Mouse (Mus musculus): ENCODE results near the gene Fam57a. TPM values are rescaled to one million over a fixed set of nuclear protein-coding genes. Genes with fewer than 3 reads are reported as not detected.

Fam57a gene
- polyA plus RNA-seq, 1 experiment from 2014 or later, result 14.5 TPM

GRCm38 (mm10) chr11:76146187-76147010 is 33.1 kb upstream of the Fam57a start:
- no peak for DNase-seq (ENCODE audit: low spot score)

GRCm38 (mm10) chr11:76148055-76149008 is 31.1 kb upstream of the Fam57a start:
- 69% methylated on average over 8 of the region's 8 CpGs for WGBS
- no peaks in the 10 kb centered on the region for H3K27me3 ChIP-seq (ENCODE audit: insufficient read depth, low read length)
- H3K4me1 ChIP-seq (replicated peaks; ENCODE audit: insufficient read depth, low read length), result no peaks in the 10 kb centered on the region
- no peak overlapping the region for H3K4me3 ChIP-seq (replicated peaks; ENCODE audit: low read depth, low read length)
- H3K9me3 ChIP-seq (replicated peaks; ENCODE audit: low read length), result no peaks in the 10 kb centered on the region
- ATAC-seq (replicated peaks; ENCODE audit: low FRiP score, low read depth), result no peak
- TF ChIP-seq CTCF (IDR thresholded peaks at IDR 0.05; ENCODE audit: low read depth), result no peak
- H3K4me2 ChIP-seq (ENCODE audit: low read length), result no peak overlapping the region
- peak; percentile 35 for DNase-seq (ENCODE audit: low spot score)
- no peak overlapping the region for H3K27ac ChIP-seq
- no peaks in the 10 kb centered on the region for H3K36me3 ChIP-seq (ENCODE audit: insufficient read depth, low read length)
- H3K9ac ChIP-seq (ENCODE audit: low read depth, low read length), result no peak overlapping the region

More at GRCm38 (mm10) chr11:76146187-76147010, 33.1 kb upstream of the Fam57a start:
- H3K4me1 ChIP-seq (replicated peaks; ENCODE audit: insufficient read depth, low read length), result no peaks in the 10 kb centered on the region
- no peak for ATAC-seq (replicated peaks; ENCODE audit: low FRiP score, low read depth)
- H3K4me3 ChIP-seq (replicated peaks; ENCODE audit: low read depth, low read length), result no peak overlapping the region
- no peak overlapping the region for H3K9ac ChIP-seq (ENCODE audit: low read depth, low read length)
- no peaks in the 10 kb centered on the region for H3K27me3 ChIP-seq (ENCODE audit: insufficient read depth, low read length)
- H3K36me3 ChIP-seq (ENCODE audit: insufficient read depth, low read length), result no peaks in the 10 kb centered on the region
- 85% methylated on average over 8 of the region's 8 CpGs for WGBS
- no peak overlapping the region for H3K27ac ChIP-seq
- TF ChIP-seq CTCF (IDR thresholded peaks at IDR 0.05; ENCODE audit: low read depth), result no peak
- H3K4me2 ChIP-seq (ENCODE audit: low read length), result no peak overlapping the region
- H3K9me3 ChIP-seq (replicated peaks; ENCODE audit: low read length), result no peaks in the 10 kb centered on the region

- Histone ChIP-seq H3K4me1 (replicated peaks; ENCODE audit: insufficient read depth, low read length) (no peaks in the 10 kb centered on the region), H3K27ac (no peak overlapping the region), H3K4me3 (replicated peaks; ENCODE audit: low read depth, low read length) (no peak overlapping the region), H3K36me3 (ENCODE audit: insufficient read depth, low read length) (0 out of 2 replicates have a peak, but pooled peaks cover 8% of the 10 kb centered on the region), H3K9ac (ENCODE audit: low read depth, low read length) (no peak overlapping the region), H3K4me2 (ENCODE audit: low read length) (no peak overlapping the region), H3K9me3 (replicated peaks; ENCODE audit: low read length) (no peaks in the 10 kb centered on the region), H3K27me3 (ENCODE audit: insufficient read depth, low read length) (no peaks in the 10 kb centered on the region)
- 17% methylated on average over 4 of the region's 4 CpGs for WGBS
- ATAC-seq (replicated peaks; ENCODE audit: low FRiP score, low read depth) (no peak), DNase-seq (ENCODE audit: low spot score) (no peak)
- no peak for TF ChIP-seq CTCF (IDR thresholded peaks at IDR 0.05; ENCODE audit: low read depth)
These were observed 28.5 kb upstream of the Fam57a start for GRCm38 (mm10) chr11:76150980-76151379.

GRCm38 (mm10) chr11:76153236-76153951 is 26.1 kb upstream of the Fam57a start:
- Histone ChIP-seq H3K27ac (no peak overlapping the region), H3K27me3 (ENCODE audit: insufficient read depth, low read length) (no peaks in the 10 kb centered on the region), H3K4me3 (replicated peaks; ENCODE audit: low read depth, low read length) (no peak overlapping the region), H3K9me3 (replicated peaks; ENCODE audit: low read length) (no peaks in the 10 kb centered on the region), H3K4me1 (replicated peaks; ENCODE audit: insufficient read depth, low read length) (no peaks in the 10 kb centered on the region), H3K9ac (ENCODE audit: low read depth, low read length) (no peak overlapping the region), H3K4me2 (ENCODE audit: low read length) (no peak overlapping the region), H3K36me3 (ENCODE audit: insufficient read depth, low read length) (0 out of 2 replicates have a peak, but pooled peaks cover 8% of the 10 kb centered on the region)
- WGBS, result 86% methylated on average over 5 of the region's 5 CpGs
- no peak for TF ChIP-seq CTCF (IDR thresholded peaks at IDR 0.05; ENCODE audit: low read depth)
- DNase-seq (ENCODE audit: low spot score) (no peak), ATAC-seq (replicated peaks; ENCODE audit: low FRiP score, low read depth) (no peak)

GRCm38 (mm10) chr11:76154200-76154599 is 25.3 kb upstream of the Fam57a start:
- H3K4me2 ChIP-seq (ENCODE audit: low read length), result no peak overlapping the region
- no peak overlapping the region for H3K27ac ChIP-seq
- H3K27me3 ChIP-seq (ENCODE audit: insufficient read depth, low read length), result no peaks in the 10 kb centered on the region
- H3K9me3 ChIP-seq (replicated peaks; ENCODE audit: low read length), result no peaks in the 10 kb centered on the region
- no peak for TF ChIP-seq CTCF (IDR thresholded peaks at IDR 0.05; ENCODE audit: low read depth)
- H3K4me1 ChIP-seq (replicated peaks; ENCODE audit: insufficient read depth, low read length), result no peaks in the 10 kb centered on the region
- ATAC-seq (replicated peaks; ENCODE audit: low FRiP score, low read depth), result no peak
- no peak overlapping the region for H3K4me3 ChIP-seq (replicated peaks; ENCODE audit: low read depth, low read length)
- no peak for DNase-seq (ENCODE audit: low spot score)
- 0 out of 2 replicates have a peak, but pooled peaks cover 8% of the 10 kb centered on the region for H3K36me3 ChIP-seq (ENCODE audit: insufficient read depth, low read length)
- 85% methylated on average over 2 of the region's 2 CpGs for WGBS
- no peak overlapping the region for H3K9ac ChIP-seq (ENCODE audit: low read depth, low read length)
